Mouse (Mus musculus): ENCODE data around the gene Cdc5l. TPM values are rescaled to one million over a fixed set of nuclear protein-coding genes. Genes with fewer than 3 reads are reported as not detected.
"Not testable (repeated sequence)": the region's sequence is repeated elsewhere in the genome, so short reads cannot be mapped to it uniquely, and the experiment has no call there.

Cdc5l gene
- total RNA-seq, 2 experiments from 2014 or later = 53.4 to 57.4 TPM

GRCm38 (mm10) chr17:45447063-45447462 is 13.5 kb upstream of the Cdc5l start:
- DNase-seq (ENCODE audit: extremely low spot score in 1 of 2, low spot score in 1 of 2) = no peak

- DNase-seq (ENCODE audit: extremely low spot score in 1 of 2, low spot score in 1 of 2) = no peak
These were observed 12.4 kb upstream of the Cdc5l start for GRCm38 (mm10) chr17:45445923-45446322.

- no peak for DNase-seq (ENCODE audit: extremely low spot score in 1 of 2, low spot score in 1 of 2)
These were observed 689 bp upstream of the Cdc5l start for GRCm38 (mm10) chr17:45434262-45434590.

- no peak for DNase-seq (ENCODE audit: extremely low spot score in 1 of 2, low spot score in 1 of 2)
These were observed 685 bp downstream of the Cdc5l start for GRCm38 (mm10) chr17:45432706-45433398.

GRCm38 (mm10) chr17:45432007-45432406 is 1.5 kb downstream of the Cdc5l start:
- no peak for DNase-seq (ENCODE audit: extremely low spot score in 1 of 2, low spot score in 1 of 2)

GRCm38 (mm10) chr17:45417387-45417786 is 16.1 kb downstream of the Cdc5l start:
- DNase-seq (ENCODE audit: extremely low spot score in 1 of 2, low spot score in 1 of 2) = no peak

- not testable (repeated sequence) for DNase-seq (ENCODE audit: extremely low spot score in 1 of 2, low spot score in 1 of 2)
These were observed 21.9 kb downstream of the Cdc5l start for GRCm38 (mm10) chr17:45411617-45412016.

- DNase-seq (ENCODE audit: extremely low spot score in 1 of 2, low spot score in 1 of 2) = no peak
These were observed 24.8 kb downstream of the Cdc5l start for GRCm38 (mm10) chr17:45408719-45409118.

- DNase-seq (ENCODE audit: extremely low spot score in 1 of 2, low spot score in 1 of 2) = no peak
These were observed 27.3 kb downstream of the Cdc5l start for GRCm38 (mm10) chr17:45406281-45406680.

- DNase-seq (ENCODE audit: extremely low spot score in 1 of 2, low spot score in 1 of 2) = peak in 1 of 2 experiments; percentile 74
These were observed 30.3 kb downstream of the Cdc5l start for GRCm38 (mm10) chr17:45403207-45403606.

- DNase-seq (ENCODE audit: extremely low spot score in 1 of 2, low spot score in 1 of 2) = no peak
These were observed 30.9 kb downstream of the Cdc5l start for GRCm38 (mm10) chr17:45402601-45403000.

- no peak for DNase-seq (ENCODE audit: extremely low spot score in 1 of 2, low spot score in 1 of 2)
These were observed 31.4 kb downstream of the Cdc5l start for GRCm38 (mm10) chr17:45402126-45402525.

GRCm38 (mm10) chr17:45401126-45401905 is 32.2 kb downstream of the Cdc5l start:
- no peak for DNase-seq (ENCODE audit: extremely low spot score in 1 of 2, low spot score in 1 of 2)

GRCm38 (mm10) chr17:45398021-45398420 is 35.5 kb downstream of the Cdc5l start:
- no peak for DNase-seq (ENCODE audit: extremely low spot score in 1 of 2, low spot score in 1 of 2)

- DNase-seq (ENCODE audit: extremely low spot score in 1 of 2, low spot score in 1 of 2) = no peak
These were observed 36.0 kb downstream of the Cdc5l start for GRCm38 (mm10) chr17:45397541-45397940.

- no peak for DNase-seq (ENCODE audit: extremely low spot score in 1 of 2, low spot score in 1 of 2)
These were observed 38.9 kb downstream of the Cdc5l start for GRCm38 (mm10) chr17:45394612-45395011.

GRCm38 (mm10) chr17:45393765-45394164 is 39.8 kb downstream of the Cdc5l start:
- no peak for DNase-seq (ENCODE audit: extremely low spot score in 1 of 2, low spot score in 1 of 2)

- DNase-seq (ENCODE audit: extremely low spot score in 1 of 2, low spot score in 1 of 2) = no peak
These were observed 43.6 kb downstream of the Cdc5l start for GRCm38 (mm10) chr17:45389896-45390295.

- no peak for DNase-seq (ENCODE audit: extremely low spot score in 1 of 2, low spot score in 1 of 2)
These were observed 46.6 kb downstream of the Cdc5l start for GRCm38 (mm10) chr17:45386986-45387385.

- DNase-seq (ENCODE audit: extremely low spot score in 1 of 2, low spot score in 1 of 2) = no peak
These were observed 50.2 kb downstream of the Cdc5l start for GRCm38 (mm10) chr17:45383305-45383704.

- no peak for DNase-seq (ENCODE audit: extremely low spot score in 1 of 2, low spot score in 1 of 2)
These were observed 54.2 kb downstream of the Cdc5l start for GRCm38 (mm10) chr17:45379271-45379784.

- DNase-seq (ENCODE audit: extremely low spot score in 1 of 2, low spot score in 1 of 2) = no peak
These were observed 56.2 kb downstream of the Cdc5l start for GRCm38 (mm10) chr17:45377323-45377722.
